Mouse (Mus musculus): ENCODE measurements around the gene Skap2.
A peak's percentile ranks its signal among the peaks of the same experiment; 100 is the strongest.

- TF ChIP-seq CTCF (IDR thresholded peaks at IDR 0.05) (no peak), EP300 (IDR thresholded peaks at IDR 0.05) (peak; percentile 23; the same call in 1 of the 2 replicates)
Observed at GRCm38 (mm10) chr6:52026281-52026680, 13.9 kb upstream of the Skap2 start.

Measured in lung, postnatal 0 days (tissue).